Mouse (Mus musculus) small intestine, adult 10 weeks (tissue): ENCODE measurements around the gene Samd3. TPM values are rescaled to one million over a fixed set of nuclear protein-coding genes. Genes with fewer than 3 reads are reported as not detected.

Experiments used
- polyA plus RNA-seq: library from polyadenylated mRNA; stranded (reverse); fragments of 350-450 nt; fragmentation: Illumina TruSeq; extraction: RNeasy Lipid Tissue Mini Kit (QIAGEN cat#74804); gene quantifications from one replicate; pipeline ENCODE4 v1.2.3, GENCODE M21; 2014; ENCODE audit warnings: low replicate concordance

The Samd3 gene
- not detected for polyA plus RNA-seq

DNA sequence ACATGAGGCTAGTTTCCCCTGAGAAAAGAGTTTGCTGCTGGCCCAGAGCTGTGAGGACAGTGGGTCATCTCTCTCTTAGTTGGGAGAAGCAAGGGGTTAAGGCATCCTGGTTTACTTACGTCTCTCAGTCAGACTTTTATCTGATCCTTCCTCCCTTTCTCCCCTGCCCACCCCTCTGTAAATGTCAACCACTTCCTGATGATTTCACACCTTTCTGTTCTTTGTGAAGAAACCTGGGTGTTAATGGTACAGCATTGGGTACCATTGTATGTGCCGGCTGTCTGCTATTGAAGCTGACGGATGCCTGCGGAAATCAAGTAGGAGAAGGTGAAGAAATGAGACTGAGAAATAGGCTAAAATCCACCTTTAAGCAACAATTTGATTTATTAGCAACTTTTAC is at the start of gene Samd3:
Samd3 (plus strand) TSS at position 220 of the 400 bp plus-strand sequence.

Other genes with a start within 250 kb of the Samd3 start
- not detected for gene Gm9767, start 151.5 kb upstream of the Samd3 start, polyA plus RNA-seq
- 1.9 TPM for gene Tmem200a, start 150.7 kb upstream of the Samd3 start, polyA plus RNA-seq
- 12.1 TPM for gene L3mbtl3, start 146.3 kb downstream of the Samd3 start, polyA plus RNA-seq